Mouse (Mus musculus) spleen, adult 2 months (tissue): ENCODE data around the gene Dnmt3a.

Experiments used
- CTCF ChIP-seq: fragments of 200-500 bp; IDR thresholded peaks from 2 replicates; pipeline ENCODE4 v1.5.1; 2011; ENCODE audit warnings: mild to moderate bottlenecking, inconsistent platforms; ENCODE audit not compliant: insufficient read depth, insufficient read length, insufficient replicate concordance; ENCODE audit errors: extremely low read depth
- POLR2A ChIP-seq: fragments of 200-500 bp; IDR thresholded peaks from 2 replicates; pipeline ENCODE4 v1.6.1; 2011; ENCODE audit warnings: low read depth, low read length, inconsistent platforms

DNA sequence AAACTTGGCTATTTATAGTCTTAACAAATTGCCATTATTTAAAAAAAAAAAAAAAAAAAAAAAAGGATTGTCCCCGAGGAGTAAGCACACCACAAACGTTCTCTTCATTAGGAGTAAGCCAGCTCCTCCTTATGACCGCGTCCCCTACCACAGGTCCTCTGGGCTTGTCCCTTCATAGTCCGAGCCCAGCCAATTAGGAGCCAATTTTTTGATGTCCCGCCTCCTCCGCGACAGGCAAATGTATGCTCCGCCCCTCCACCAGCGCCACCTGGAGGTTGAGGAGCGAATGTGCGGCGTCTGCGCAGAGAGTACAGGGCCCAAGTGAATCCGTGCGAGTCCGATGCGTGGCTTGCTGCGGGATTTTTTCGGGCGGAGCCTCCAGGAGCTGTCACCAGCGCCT is 14.1 kb upstream of the Dnmt3a start:
- TF ChIP-seq POLR2A (no peak), CTCF (peak; percentile 96)
